Mouse (Mus musculus) olfactory bulb, adult 2 months (tissue): ENCODE results near the gene Cbll1.

Source experiments
- CTCF ChIP-seq: fragments of 200-500 bp; IDR thresholded peaks from 2 replicates; pipeline ENCODE4 v1.5.1; 2012; ENCODE audit warnings: low read depth, mild to moderate bottlenecking, low read length, moderate library complexity; ENCODE audit not compliant: insufficient read depth
- POLR2A ChIP-seq: fragments of 200-500 bp; IDR thresholded peaks from 2 replicates; pipeline ENCODE4 v1.6.1; 2012; ENCODE audit warnings: mild to moderate bottlenecking, low read depth, low read length, moderate library complexity; ENCODE audit not compliant: insufficient read depth

DNA sequence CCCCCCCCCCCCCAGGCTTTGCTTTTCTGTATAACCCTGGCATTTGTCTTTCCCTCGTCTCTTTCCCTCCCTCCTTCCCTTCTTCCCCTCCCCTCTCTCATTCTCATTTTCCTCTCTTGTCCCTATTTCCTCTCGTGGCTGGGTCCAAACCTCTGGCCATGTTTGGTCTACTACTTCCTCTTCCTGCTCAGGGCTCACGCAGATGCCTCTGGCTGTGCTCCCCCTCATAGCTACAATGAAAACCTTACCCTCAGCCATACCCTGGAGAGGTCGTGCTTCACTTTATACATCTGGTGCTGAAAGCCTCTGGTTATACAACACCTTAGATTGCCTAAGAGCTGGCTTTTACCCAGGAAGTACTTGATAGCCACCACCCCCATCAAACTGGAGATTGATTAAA lies 1.9 kb upstream of the Cbll1 start:
- TF ChIP-seq CTCF (no peak), POLR2A (no peak)
